Mouse (Mus musculus) embryonic facial prominence, embryonic 14.5 days (tissue): ENCODE data around the gene Cox17. TPM values are rescaled to one million over a fixed set of nuclear protein-coding genes. Genes with fewer than 3 reads are reported as not detected.

Experiments used
- ATAC-seq: fragments of 200-750 bp; cut with Nextera tagmentation; 2 replicates; pipeline ENCODE4 v1.8.0; 2017; ENCODE audit warnings: low read depth, moderate number of reproducible peaks, moderate TSS enrichment
- DNase-seq: peaks from one replicate; pipeline ENCODE4 v3.0.0-alpha.2; 2015; ENCODE audit warnings: low spot score
- H3K27ac ChIP-seq: fragments of 300-500 bp; sonication (generic); replicated peaks from 2 replicates; pipeline ENCODE4 v1.5.1; 2014; ENCODE audit warnings: low read depth, mild to moderate bottlenecking, low read length, moderate library complexity
- H3K27me3 ChIP-seq: fragments of 300-500 bp; sonication (generic); replicated peaks from 2 replicates; pipeline ENCODE4 v1.6.1; 2014; ENCODE audit warnings: low read length; ENCODE audit not compliant: control insufficient read depth, insufficient read depth
- H3K36me3 ChIP-seq: fragments of 300-500 bp; sonication (generic); 2 replicates; pipeline ENCODE4 v1.6.1; 2014; ENCODE audit warnings: low read length, mixed read lengths; ENCODE audit not compliant: control insufficient read depth, insufficient read depth
- H3K4me1 ChIP-seq: fragments of 300-500 bp; sonication (generic); 2 replicates; pipeline ENCODE4 v1.6.1; 2014; ENCODE audit warnings: antibody characterized with exemption, low read length; ENCODE audit not compliant: control insufficient read depth, insufficient read depth
- H3K4me2 ChIP-seq: fragments of 300-500 bp; sonication (generic); 2 replicates; pipeline ENCODE4 v1.6.1; 2014; ENCODE audit warnings: low read depth, mild to moderate bottlenecking, low read length, moderate library complexity, mixed read lengths
- H3K4me3 ChIP-seq: fragments of 300-500 bp; sonication (generic); 2 replicates; pipeline ENCODE4 v1.5.1; 2014; ENCODE audit warnings: low read depth, mild to moderate bottlenecking, low read length
- H3K9ac ChIP-seq: fragments of 300-500 bp; sonication (generic); 2 replicates; pipeline ENCODE4 v1.6.1; 2014; ENCODE audit warnings: low read depth, mild to moderate bottlenecking, low read length, moderate library complexity, mixed read lengths
- H3K9me3 ChIP-seq: fragments of 300-500 bp; sonication (generic); 2 replicates; pipeline ENCODE4 v1.6.1; 2016; ENCODE audit warnings: low read length; ENCODE audit not compliant: control insufficient read depth
- WGBS: fragments of 180-500 bp; shearing (Covaris S2); extraction: QIAGEN DNeasy Blood & Tissue Kit; methylation state at CpG from one replicate; pipeline ENCODE4 v1.1.7; 2014; 5-methylcytosine and 5-hydroxymethylcytosine counted together
- polyA plus RNA-seq: library from polyadenylated mRNA; unstranded; fragments of >200 nt; fragmentation: Nextera tagmentation; extraction: Ambion mirVana; gene quantifications from 2 replicates; pipeline ENCODE4 v1.2.1, GENCODE M21; 2014

Cox17 gene
- polyA plus RNA-seq, 1 experiment from 2014 or later, result 168 TPM

GRCm38 (mm10) chr16:38376841-38377249 is 30.1 kb downstream of the Cox17 start:
- peak overlapping the region; percentile 56 for H3K4me2 ChIP-seq
- peak overlapping the region; percentile 77 for H3K27ac ChIP-seq
- no peaks in the 10 kb centered on the region for H3K9me3 ChIP-seq
- H3K27me3 ChIP-seq, result no peaks in the 10 kb centered on the region
- peak overlapping the region; percentile 28 for H3K4me3 ChIP-seq
- no peaks in the 10 kb centered on the region for H3K36me3 ChIP-seq
- ATAC-seq (0 out of 2 replicates have a peak, but pooled peaks have one; percentile 41), DNase-seq (no peak)
- H3K4me1 ChIP-seq, result peaks cover 13% of the 10 kb centered on the region
- WGBS, result 42% methylated on average over 8 of the region's 8 CpGs
- peak overlapping the region; percentile 58 for H3K9ac ChIP-seq

- H3K4me3 ChIP-seq, result no peak overlapping the region
- WGBS, result 81% methylated on average over 6 of the region's 6 CpGs
- H3K4me2 ChIP-seq, result no peak overlapping the region
- H3K27me3 ChIP-seq, result no peaks in the 10 kb centered on the region
- ATAC-seq (no peak), DNase-seq (no peak)
- H3K4me1 ChIP-seq, result peaks cover 13% of the 10 kb centered on the region
- H3K9me3 ChIP-seq, result no peaks in the 10 kb centered on the region
- H3K36me3 ChIP-seq, result no peaks in the 10 kb centered on the region
- no peak overlapping the region for H3K27ac ChIP-seq
- H3K9ac ChIP-seq, result no peak overlapping the region
These were observed 30.8 kb downstream of the Cox17 start for GRCm38 (mm10) chr16:38377546-38377945.

GRCm38 (mm10) chr16:38378591-38378990 is 31.8 kb downstream of the Cox17 start:
- Histone ChIP-seq H3K36me3 (no peaks in the 10 kb centered on the region), H3K4me3 (no peak overlapping the region), H3K9me3 (no peaks in the 10 kb centered on the region), H3K4me2 (no peak overlapping the region), H3K4me1 (peaks cover 13% of the 10 kb centered on the region), H3K9ac (no peak overlapping the region), H3K27me3 (no peaks in the 10 kb centered on the region), H3K27ac (no peak overlapping the region)
- no peak for DNase-seq
- no peak for ATAC-seq
- WGBS, result 63% methylated on average over 6 of the region's 6 CpGs

- Histone ChIP-seq H3K27ac (no peak overlapping the region), H3K36me3 (no peaks in the 10 kb centered on the region), H3K9me3 (no peaks in the 10 kb centered on the region), H3K4me1 (peaks cover 13% of the 10 kb centered on the region), H3K27me3 (no peaks in the 10 kb centered on the region), H3K4me2 (no peak overlapping the region), H3K9ac (no peak overlapping the region), H3K4me3 (no peak overlapping the region)
- 22% methylated on average over 6 of the region's 6 CpGs for WGBS
- ATAC-seq (no peak), DNase-seq (no peak)
These were observed 32.3 kb downstream of the Cox17 start for GRCm38 (mm10) chr16:38379088-38379487.

GRCm38 (mm10) chr16:38379493-38379892 is 32.7 kb downstream of the Cox17 start:
- no peak for DNase-seq
- Histone ChIP-seq H3K27ac (no peak overlapping the region), H3K36me3 (no peaks in the 10 kb centered on the region), H3K9ac (no peak overlapping the region), H3K9me3 (no peaks in the 10 kb centered on the region), H3K4me2 (no peak overlapping the region), H3K4me3 (no peak overlapping the region), H3K4me1 (peaks cover 13% of the 10 kb centered on the region), H3K27me3 (no peaks in the 10 kb centered on the region)
- 51% methylated on average over 3 of the region's 3 CpGs for WGBS
- ATAC-seq, result no peak

GRCm38 (mm10) chr16:38379926-38380325 is 33.1 kb downstream of the Cox17 start:
- no peaks in the 10 kb centered on the region for H3K27me3 ChIP-seq
- H3K4me3 ChIP-seq, result no peak overlapping the region
- ATAC-seq, result no peak
- no peak for DNase-seq
- no peak overlapping the region for H3K4me2 ChIP-seq
- H3K36me3 ChIP-seq, result no peaks in the 10 kb centered on the region
- no peak overlapping the region for H3K27ac ChIP-seq
- 93% methylated on average over 3 of the region's 3 CpGs for WGBS
- H3K9me3 ChIP-seq, result no peaks in the 10 kb centered on the region
- peaks cover 13% of the 10 kb centered on the region for H3K4me1 ChIP-seq
- no peak overlapping the region for H3K9ac ChIP-seq

- no peaks in the 10 kb centered on the region for H3K9me3 ChIP-seq
- no peak overlapping the region for H3K4me3 ChIP-seq
- H3K9ac ChIP-seq, result no peak overlapping the region
- no peak overlapping the region for H3K4me2 ChIP-seq
- DNase-seq (no peak), ATAC-seq (no peak)
- no peaks in the 10 kb centered on the region for H3K36me3 ChIP-seq
- WGBS, result 84% methylated on average over 2 of the region's 2 CpGs
- no peaks in the 10 kb centered on the region for H3K27me3 ChIP-seq
- H3K27ac ChIP-seq, result no peak overlapping the region
- H3K4me1 ChIP-seq, result no peaks in the 10 kb centered on the region
These were observed 36.9 kb downstream of the Cox17 start for GRCm38 (mm10) chr16:38383683-38384082.

- Histone ChIP-seq H3K4me3 (no peak overlapping the region), H3K36me3 (no peaks in the 10 kb centered on the region), H3K27ac (no peak overlapping the region), H3K9ac (no peak overlapping the region), H3K27me3 (no peaks in the 10 kb centered on the region), H3K4me2 (no peak overlapping the region), H3K9me3 (no peaks in the 10 kb centered on the region), H3K4me1 (no peaks in the 10 kb centered on the region)
- WGBS, result 87% methylated on average over 6 of the region's 6 CpGs
- no peak for DNase-seq
- ATAC-seq, result no peak
These were observed 38.4 kb downstream of the Cox17 start for GRCm38 (mm10) chr16:38385184-38385634.

GRCm38 (mm10) chr16:38385700-38386099 is 38.9 kb downstream of the Cox17 start:
- Histone ChIP-seq H3K9ac (no peak overlapping the region), H3K27ac (no peak overlapping the region), H3K4me3 (no peak overlapping the region), H3K27me3 (no peaks in the 10 kb centered on the region), H3K4me2 (no peak overlapping the region), H3K9me3 (no peaks in the 10 kb centered on the region), H3K36me3 (no peaks in the 10 kb centered on the region), H3K4me1 (no peaks in the 10 kb centered on the region)
- WGBS, result 93% methylated on average over 4 of the region's 4 CpGs
- ATAC-seq (no peak), DNase-seq (no peak)
